Mouse (Mus musculus) bone marrow macrophage, adult 2 months (primary cell): ENCODE data around the gene Rfng.

Experiments used
- CTCF ChIP-seq: IDR thresholded peaks from 2 replicates; pipeline ENCODE4 v1.5.1; 2012; ENCODE audit warnings: low read depth, mild to moderate bottlenecking, low read length, moderate library complexity
- POLR2A ChIP-seq: IDR thresholded peaks from 2 replicates; pipeline ENCODE4 v1.6.1; 2012; ENCODE audit warnings: mild to moderate bottlenecking, low read depth, low read length, borderline replicate concordance

DNA sequence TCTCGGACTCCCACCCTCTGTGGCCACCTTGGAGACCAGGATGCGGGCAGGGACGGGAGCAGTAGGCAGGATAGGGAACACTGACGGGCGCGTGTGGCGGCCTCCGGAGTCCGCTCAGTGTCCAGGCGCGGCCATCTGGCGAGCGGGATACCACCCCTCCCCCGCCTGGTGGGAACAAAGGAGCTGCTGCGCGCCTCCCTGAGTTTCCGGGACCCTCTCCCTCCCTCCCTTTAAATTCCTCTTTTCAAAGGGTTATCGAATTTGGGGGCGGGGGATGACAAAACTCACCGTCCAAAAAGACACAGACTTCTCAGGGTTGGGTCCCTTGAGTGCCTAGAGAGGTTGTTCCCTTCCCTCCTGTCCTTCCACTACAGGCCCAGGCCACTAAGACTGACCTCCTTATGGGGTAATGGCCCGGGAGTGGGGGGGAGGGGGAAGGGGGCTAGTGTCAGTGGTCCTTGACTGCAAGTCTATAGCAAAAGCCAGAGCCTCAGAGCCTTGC, 40.8 kb upstream of the Rfng start:
- TF ChIP-seq CTCF (no peak), POLR2A (no peak)
